Mouse (Mus musculus) thymus, adult 2 months (tissue): ENCODE data around the gene Mrvi1.

ENCODE experiments used
- CTCF ChIP-seq: fragments of 200-500 bp; IDR thresholded peaks from 2 replicates; pipeline ENCODE4 v1.5.1; 2012; ENCODE audit warnings: mild to moderate bottlenecking, control low read depth, low read length, moderate library complexity, borderline replicate concordance; ENCODE audit not compliant: control insufficient read depth, poor library complexity, insufficient read depth; ENCODE audit errors: extremely low read depth
- POLR2A ChIP-seq: fragments of 200-500 bp; IDR thresholded peaks from 2 replicates; pipeline ENCODE4 v1.6.1; 2012; ENCODE audit warnings: mild to moderate bottlenecking, low read length, control low read depth, moderate library complexity; ENCODE audit not compliant: control insufficient read depth, poor library complexity, insufficient read depth; ENCODE audit errors: extremely low read depth

DNA sequence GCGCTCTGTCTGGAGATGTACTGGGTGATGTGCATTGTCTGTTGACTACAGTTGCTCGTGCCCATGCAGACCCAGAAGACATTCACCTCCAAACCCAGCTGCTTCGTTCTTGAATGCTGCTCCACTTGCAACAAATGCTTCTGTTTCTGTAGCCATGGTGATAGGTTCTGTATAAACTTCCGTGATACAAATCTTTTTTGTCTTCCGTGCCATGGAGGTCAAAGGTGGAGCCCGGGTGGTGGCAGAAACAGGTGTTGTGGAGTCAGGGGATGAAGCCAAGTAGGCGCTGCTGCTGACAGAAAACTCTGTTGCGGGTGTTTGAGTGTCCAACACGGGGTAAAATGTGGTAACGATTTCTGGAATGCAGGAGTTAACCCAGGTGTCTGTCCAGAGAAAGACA is 128.7 kb downstream of the Mrvi1 start:
- TF ChIP-seq CTCF, result no peak
- TF ChIP-seq POLR2A, result no peak
